21 mouse cellular contexts compared by ENCODE assay signal in genomic region chr12:44840585-44840984, GRCm38 (mm10).
"Had no signal": no experiment of that assay in that cellular context is flagged by ENCODE, and none has a peak within 500 bp of the region (broad histone marks: within the 10 kb centered on the region; RNA-seq: fewer than 3 reads in every experiment).

No protein-coding gene starts in this region.

- H3K27ac ChIP-seq: limb, embryonic 15.5 days; liver, embryonic 12.5 days; liver, embryonic 15.5 days; lung, embryonic 15.5 days; midbrain, embryonic 10.5 days; neural tube, embryonic 12.5 days; stomach, embryonic 15.5 days had no signal

- DNase-seq: kidney, postnatal 10 days; kidney, postnatal 36 days; lung, adult 18-20 months; lung, postnatal 10 days; lung, postnatal 36 days; right cerebral cortex, adult 18-20 months; right cerebral cortex, postnatal 14 days; spleen, adult 18-20 months; thymus, postnatal 25 days had no signal

- H3K9ac ChIP-seq: kidney, embryonic 15.5 days; limb, embryonic 12.5 days; limb, embryonic 15.5 days; liver, embryonic 12.5 days; liver, embryonic 15.5 days; lung, embryonic 15.5 days; midbrain, embryonic 13.5 days; neural tube, embryonic 12.5 days; neural tube, embryonic 15.5 days; stomach, embryonic 15.5 days had no signal

- H3K4me2 ChIP-seq: kidney, embryonic 15.5 days; liver, embryonic 12.5 days; liver, embryonic 15.5 days; lung, embryonic 15.5 days; midbrain, embryonic 13.5 days; stomach, embryonic 15.5 days had no signal

- H3K4me3 ChIP-seq: kidney, embryonic 15.5 days; limb, embryonic 12.5 days; limb, embryonic 15.5 days; liver, embryonic 12.5 days; liver, embryonic 15.5 days; lung, embryonic 15.5 days; megakaryocyte, embryonic 14.5 days; midbrain, embryonic 10.5 days; midbrain, embryonic 13.5 days; neural tube, embryonic 12.5 days; neural tube, embryonic 15.5 days; stomach, embryonic 15.5 days had no signal

- ATAC-seq: liver, embryonic 12.5 days had no signal

- H3K27me3 ChIP-seq: kidney, embryonic 15.5 days; limb, embryonic 12.5 days; limb, embryonic 15.5 days; liver, embryonic 12.5 days; liver, embryonic 15.5 days; lung, embryonic 15.5 days; megakaryocyte, embryonic 14.5 days; midbrain, embryonic 13.5 days; neural tube, embryonic 12.5 days; neural tube, embryonic 15.5 days; stomach, embryonic 15.5 days had no signal

- H3K36me3 ChIP-seq: kidney, embryonic 15.5 days; limb, embryonic 12.5 days; limb, embryonic 15.5 days; liver, embryonic 12.5 days; liver, embryonic 15.5 days; lung, embryonic 15.5 days; midbrain, embryonic 10.5 days; midbrain, embryonic 13.5 days; neural tube, embryonic 12.5 days; neural tube, embryonic 15.5 days; stomach, embryonic 15.5 days had no signal

- H3K4me1 ChIP-seq: liver, embryonic 12.5 days; liver, embryonic 15.5 days; lung, embryonic 15.5 days; megakaryocyte, embryonic 14.5 days; stomach, embryonic 15.5 days had no signal

- H3K9me3 ChIP-seq: kidney, embryonic 15.5 days; limb, embryonic 12.5 days; limb, embryonic 15.5 days; liver, embryonic 12.5 days; liver, embryonic 15.5 days; lung, embryonic 15.5 days; megakaryocyte, embryonic 14.5 days; midbrain, embryonic 10.5 days; midbrain, embryonic 13.5 days; neural tube, embryonic 12.5 days; neural tube, embryonic 15.5 days; stomach, embryonic 15.5 days had no signal
